Mouse (Mus musculus): ENCODE measurements around the gene Rxrb.

DNA sequence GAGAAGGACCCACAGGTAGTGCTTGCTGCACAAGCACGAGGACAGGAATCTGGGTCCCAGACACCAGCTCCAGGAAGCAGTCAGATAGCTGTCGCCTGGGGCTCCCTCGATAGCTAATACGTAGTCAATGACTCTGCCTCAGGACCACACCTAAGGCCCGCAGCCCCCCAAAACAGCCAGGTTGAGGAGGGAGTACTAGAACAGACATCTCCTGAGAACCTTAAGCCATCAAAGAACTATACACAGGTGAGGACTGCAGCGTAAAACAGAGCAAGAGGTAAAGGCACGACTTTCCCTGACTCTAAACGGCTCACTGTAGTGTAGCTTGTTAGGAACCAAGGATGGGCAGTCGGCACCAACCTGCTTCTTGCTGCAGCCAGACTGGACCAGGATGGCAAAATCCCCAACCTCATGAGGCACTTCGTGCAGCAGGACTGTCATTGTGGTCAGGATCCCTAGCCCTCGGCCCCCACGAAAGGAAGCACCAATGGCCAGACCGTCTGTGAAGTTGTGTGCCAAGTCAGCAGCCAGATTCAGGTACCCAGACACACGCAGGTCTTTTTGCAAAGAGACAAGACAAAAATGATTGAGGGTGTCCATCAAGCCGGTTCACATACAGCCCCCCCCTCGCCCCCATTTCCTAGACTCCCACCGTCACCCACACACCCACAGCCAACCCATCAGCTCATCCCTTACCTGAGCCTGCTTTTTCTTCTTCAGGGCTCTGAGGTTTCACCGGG lies 2.3 kb upstream of the Rxrb start:
- TF ChIP-seq CTCF (IDR thresholded peaks at IDR 0.05; ENCODE audit: low read depth, low read length) (no peak), POLR2A (IDR thresholded peaks at IDR 0.05; ENCODE audit: borderline replicate concordance, low read depth, low read length) (no peak)

Measured in bone marrow macrophage, adult 2 months (primary cell).